Comparison of ENCODE assay signal across 8 mouse cellular contexts in genomic region chr3:96692506-96692905, GRCm38 (mm10). TPM values are rescaled to one million over a fixed set of nuclear protein-coding genes. Genes with fewer than 3 reads are reported as not detected.
DNase-seq lines count a peak whose midpoint lies in the region; TF ChIP-seq lines count a peak whose summit lies in the region.
"Had no signal": no experiment of that assay in that cellular context is flagged by ENCODE, and none has a peak within 500 bp of the region (broad histone marks: within the 10 kb centered on the region; RNA-seq: fewer than 3 reads in every experiment).

No protein-coding gene starts in this region.

- H3K27me3 ChIP-seq in E14TG2a.4 (ENCODE audit: insufficient read depth, low read length), result peaks cover 9% of the 10 kb centered on the region; the same call in 1 of the 2 replicates

- no peak overlapping the region for H3K4me3 ChIP-seq in E14TG2a.4 (replicated peaks; ENCODE audit: low read length)
- H3K4me3 ChIP-seq: liver, embryonic 13.5 days had no signal

- peak; percentile 31 for TF ChIP-seq CTCF in E14TG2a.4 (conservative IDR thresholded peaks at IDR 0.05; ENCODE audit: low read length)

- no peaks in the 10 kb centered on the region for H3K9me3 ChIP-seq in E14TG2a.4 (ENCODE audit: low read length)
- H3K9me3 ChIP-seq: liver, embryonic 13.5 days had no signal

- H3K36me3 ChIP-seq in E14TG2a.4 (ENCODE audit: insufficient read depth, low read length), result no peaks in the 10 kb centered on the region
- H3K36me3 ChIP-seq: liver, embryonic 13.5 days had no signal

- intact Hi-C loops in heart, postnatal 14 days (cut with DNase I), result loop anchor here (5.0 kb wide), 1 partner anchor 55 kb away; the partner anchor contains the start of genes Gm42957 and Pex11b

- peak; percentile 75 to 79 for DNase-seq in kidney, postnatal 4 days
- no peak for DNase-seq in kidney, adult 8-10 months
- peak; percentile 28 for DNase-seq in MN1 (ENCODE audit: low spot score)
- DNase-seq in heart, postnatal 14 days, result peak; percentile 54 to 75
- no peak for DNase-seq in spleen, postnatal 14 days (ENCODE audit: low spot score in 2 of 2)
- no peak for DNase-seq in left cerebral cortex, adult 8-10 months (ENCODE audit: low spot score in 2 of 2)
- DNase-seq: liver, embryonic 13.5 days had no signal

- peaks cover 66% of the 10 kb centered on the region for H3K4me1 ChIP-seq in E14TG2a.4 (replicated peaks; ENCODE audit: low read depth, low read length)

RNA-seq across cellular contexts. Expression of gene Pias3, which starts 3.7 kb away (rescaled TPM):
- total RNA-seq in heart, postnatal 14 days (2021), result 10 to 100 TPM; 18.1 to 22.1 TPM
- total RNA-seq in left cerebral cortex, adult 8-10 months (2022), result 10 to 100 TPM; 26.0 to 38.9 (median 31.5) TPM

RNA-seq across cellular contexts. Expression of gene Nudt17, which starts 15.9 kb away (rescaled TPM):
- total RNA-seq in heart, postnatal 14 days (2021), result 1 to 10 TPM; 2.1 to 2.2 TPM
- total RNA-seq in left cerebral cortex, adult 8-10 months (2022), result 10 to 100 TPM in 2 of 4 experiments, 1 to 10 TPM in 2; 8.6 to 11.8 (median 10.0) TPM

RNA-seq across cellular contexts. Expression of gene Ankrd35, which starts 22.6 kb away (rescaled TPM):
- total RNA-seq in heart, postnatal 14 days (2021), result under 1 TPM; 0.84 to 0.93 TPM
- total RNA-seq in left cerebral cortex, adult 8-10 months (2022), result 1 to 10 TPM; 7.2 to 9.0 (median 8.6) TPM

RNA-seq across cellular contexts. Expression of gene Polr3c, which starts 34.9 kb away (rescaled TPM):
- 10 to 100 TPM; 21.8 to 24.3 TPM for total RNA-seq in heart, postnatal 14 days (2021)
- 10 to 100 TPM; 24.2 to 27.6 (median 26.6) TPM for total RNA-seq in left cerebral cortex, adult 8-10 months (2022)

RNA-seq across cellular contexts. Expression of gene Rnf115, which starts 35.0 kb away (rescaled TPM):
- 10 to 100 TPM; 20.7 to 23.2 TPM for total RNA-seq in heart, postnatal 14 days (2021)
- total RNA-seq in left cerebral cortex, adult 8-10 months (2022), result 10 to 100 TPM; 62.4 to 66.4 (median 64.4) TPM

Comparison
In these comparisons a context has a peak if more than half of its experiments do, and no peak if none do; other contexts are left out.
1. DNase-seq: peak in kidney, postnatal 4 days (2 of 2), MN1 (single experiment) and heart, postnatal 14 days (2 of 2); none in kidney, adult 8-10 months (0 of 2), spleen, postnatal 14 days (0 of 2) and left cerebral cortex, adult 8-10 months (0 of 2).
2. RNA of gene Ankrd35, which starts 22.6 kb away (total RNA-seq): 7.2 to 9.0 TPM in left cerebral cortex, adult 8-10 months; 0.84 to 0.93 TPM in heart, postnatal 14 days; every median in the first group is over 4 times any median in the second.